Comparison of ENCODE assay signal across 8 mouse cellular contexts in the genomic region with DNA sequence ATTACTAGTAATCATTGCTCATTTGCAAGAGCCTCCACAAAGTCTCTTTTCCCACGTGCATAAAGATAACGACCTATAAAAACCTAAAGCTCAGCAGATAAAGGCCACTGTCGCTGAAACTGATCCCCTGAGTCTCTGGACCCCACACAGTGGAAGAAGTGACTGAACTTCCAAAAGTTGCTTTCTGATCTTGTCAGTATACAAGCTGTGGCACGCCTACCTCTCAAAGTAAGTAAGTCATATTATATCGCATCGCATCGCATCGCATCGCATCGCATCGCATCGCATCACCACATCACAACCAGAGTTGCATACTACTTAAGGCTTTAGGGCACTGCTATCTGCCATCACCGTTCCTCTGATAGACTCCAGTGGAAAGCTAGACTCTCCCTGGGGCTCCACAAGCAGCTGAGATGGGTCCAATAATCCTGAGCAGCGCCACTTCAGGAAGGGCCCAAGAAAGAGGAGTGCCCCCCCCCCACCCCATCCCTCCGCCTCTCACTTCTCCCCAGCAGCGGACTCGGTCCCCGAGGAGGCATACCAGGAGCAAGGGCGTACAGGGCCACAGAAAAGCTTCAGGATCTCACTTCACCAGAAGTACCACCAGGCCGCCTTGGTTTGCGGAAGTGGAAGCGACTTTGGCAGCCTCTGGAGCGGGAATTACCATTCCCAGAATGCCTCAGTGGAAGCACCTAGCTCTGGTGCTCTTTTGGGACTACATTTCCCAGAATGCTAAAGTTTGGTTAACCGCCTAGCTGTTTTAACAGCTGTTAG. TPM values are rescaled to one million over a fixed set of nuclear protein-coding genes. Genes with fewer than 3 reads are reported as not detected.
A peak's percentile ranks its signal among the peaks of the same experiment; 100 is the strongest.
DNase-seq lines count a peak whose midpoint lies in the region; ATAC-seq and TF ChIP-seq lines count a peak whose summit lies in the region.

No protein-coding gene starts in this region.

- peak overlapping the region; percentile 46 for H3K27ac ChIP-seq in forebrain, embryonic 15.5 days (replicated peaks)
- no peak overlapping the region for H3K27ac ChIP-seq in liver, embryonic 14.5 days

- TF ChIP-seq EP300 in liver, embryonic 14.5 days (IDR thresholded peaks at IDR 0.05; ENCODE audit: low read depth), result no peak

- no peaks in the 10 kb centered on the region for H3K9me3 ChIP-seq in forebrain, embryonic 15.5 days
- H3K9me3 ChIP-seq in liver, embryonic 14.5 days (ENCODE audit: control insufficient read depth, low read length), result no peaks in the 10 kb centered on the region

- no peak for TF ChIP-seq CTCF in liver, embryonic 14.5 days (IDR thresholded peaks at IDR 0.05; ENCODE audit: low read depth)

- H3K9ac ChIP-seq in forebrain, embryonic 15.5 days (replicated peaks), result peak overlapping the region; percentile 64
- peak overlapping the region; percentile 65 for H3K9ac ChIP-seq in liver, embryonic 14.5 days (replicated peaks)

- peak overlapping the region; percentile 68 for H3K4me3 ChIP-seq in forebrain, embryonic 15.5 days
- peak overlapping the region; percentile 60 to 61 for H3K4me3 ChIP-seq in liver, embryonic 14.5 days (ENCODE audit: insufficient read depth in 1 of 2, low read depth in 2 of 2, low read length in 2 of 2)

- peaks cover 10% of the 10 kb centered on the region for H3K4me1 ChIP-seq in forebrain, embryonic 15.5 days
- H3K4me1 ChIP-seq in liver, embryonic 14.5 days (replicated peaks; ENCODE audit: control insufficient read depth in 2 of 2, insufficient read depth in 2 of 2, low read length in 1 of 2), result peaks cover 0 to 5% of the 10 kb centered on the region in 2 experiments; a peak in 2 of 4 replicates

- H3K36me3 ChIP-seq in forebrain, embryonic 15.5 days, result peaks cover 11% of the 10 kb centered on the region
- H3K36me3 ChIP-seq in liver, embryonic 14.5 days (replicated peaks; ENCODE audit: control insufficient read depth, insufficient read depth, low read depth), result no peaks in the 10 kb centered on the region; the same call in 1 of the 2 replicates

- peak overlapping the region; percentile 67 for H3K4me2 ChIP-seq in forebrain, embryonic 15.5 days (replicated peaks)
- peak overlapping the region; percentile 64 for H3K4me2 ChIP-seq in liver, embryonic 14.5 days (ENCODE audit: low read depth)

- no peaks in the 10 kb centered on the region for H3K27me3 ChIP-seq in forebrain, embryonic 15.5 days
- no peaks in the 10 kb centered on the region for H3K27me3 ChIP-seq in liver, embryonic 14.5 days (ENCODE audit: control insufficient read depth, insufficient read depth, low read length)

- DNase-seq in Muller cell, postnatal 12 days (ENCODE audit: inconsistent ontology term), result peak; percentile 75
- DNase-seq in cerebellum, adult 11 months, result peak; percentile 53
- DNase-seq in heart, postnatal 10 days, result peak; percentile 74 to 82
- peak; percentile 75 to 83 for DNase-seq in kidney, postnatal 4 days
- peak; percentile 34 to 45 (median 42) for DNase-seq in liver, embryonic 14.5 days (ENCODE audit: low read depth in 3 of 3, low spot score in 3 of 3)
- DNase-seq in neural tube, embryonic 10.5 days (ENCODE audit: extremely low spot score, low spot score), result peak; percentile 73
- DNase-seq in urinary bladder, postnatal 14 days (ENCODE audit: low spot score), result peak; percentile 74

- intact Hi-C loops in heart, postnatal 10 days (cut with DNase I), result loop anchor here (2.0 to 5.0 kb wide), 2 partner anchors 45 to 73 kb away; partner anchors contain the start of genes Zfp108 and Zfp235

- WGBS in forebrain, embryonic 15.5 days, result 11% methylated on average over 24 of the region's 24 CpGs
- 16% methylated on average over 24 of the region's 24 CpGs for WGBS in liver, embryonic 14.5 days (ENCODE audit: insufficient replicate concordance)

- ATAC-seq in forebrain, embryonic 15.5 days (replicated peaks), result peak; percentile 87
- peak; percentile 64; the same call in 1 of the 2 replicates for ATAC-seq in liver, embryonic 14.5 days (ENCODE audit: insufficient read depth)

RNA-seq across cellular contexts. Expression of gene Zfp111, which starts 3.6 kb away (rescaled TPM):
- polyA plus RNA-seq in forebrain, embryonic 15.5 days (2015; fragmentation: Nextera tagmentation; extraction: Ambion mirVana), result 7.0 and 7.6 TPM in 2 replicates
- total RNA-seq in heart, postnatal 10 days (2021), result 1 to 10 TPM; 4.7 to 9.8 TPM
- 0.55 and 0.68 TPM in 2 replicates for polyA plus RNA-seq in liver, embryonic 14.5 days (2012; rRNA removed)
- polyA plus RNA-seq in liver, embryonic 14.5 days (2014; fragmentation: Nextera tagmentation; extraction: Ambion mirVana), result 1.2 and 1.8 TPM in 2 replicates

RNA-seq across cellular contexts. Expression of gene Zfp109, which starts 29.7 kb away (rescaled TPM):
- 4.6 and 6.2 TPM in 2 replicates for polyA plus RNA-seq in forebrain, embryonic 15.5 days (2015; fragmentation: Nextera tagmentation; extraction: Ambion mirVana)
- total RNA-seq in heart, postnatal 10 days (2021), result 1 to 10 TPM; 1.3 to 2.1 TPM
- polyA plus RNA-seq in liver, embryonic 14.5 days (2012; rRNA removed), result 0.80 and 0.97 TPM in 2 replicates
- polyA plus RNA-seq in liver, embryonic 14.5 days (2014; fragmentation: Nextera tagmentation; extraction: Ambion mirVana), result 0.65 and 0.73 TPM in 2 replicates

RNA-seq across cellular contexts. Expression of gene Zfp114, which starts 32.8 kb away (rescaled TPM):
- 9.0 TPM in 2 replicates for polyA plus RNA-seq in forebrain, embryonic 15.5 days (2015; fragmentation: Nextera tagmentation; extraction: Ambion mirVana)
- total RNA-seq in heart, postnatal 10 days (2021), result under 1 TPM; 0.12 to 0.19 TPM
- polyA plus RNA-seq in liver, embryonic 14.5 days (2012; rRNA removed), result 0.14 and 0.17 TPM in 2 replicates
- polyA plus RNA-seq in liver, embryonic 14.5 days (2014; fragmentation: Nextera tagmentation; extraction: Ambion mirVana), result 0.24 and 0.56 TPM in 2 replicates

RNA-seq across cellular contexts. Expression of gene Zfp108, which starts 46.9 kb away (rescaled TPM):
- polyA plus RNA-seq in forebrain, embryonic 15.5 days (2015; fragmentation: Nextera tagmentation; extraction: Ambion mirVana), result 4.1 and 5.3 TPM in 2 replicates
- 1 to 10 TPM; 1.4 to 1.7 TPM for total RNA-seq in heart, postnatal 10 days (2021)
- polyA plus RNA-seq in liver, embryonic 14.5 days (2012; rRNA removed), result 0.21 and 0.26 TPM in 2 replicates
- 0.09 and 0.54 TPM in 2 replicates for polyA plus RNA-seq in liver, embryonic 14.5 days (2014; fragmentation: Nextera tagmentation; extraction: Ambion mirVana)
